Mouse (Mus musculus): Measurements from ENCODE around the gene Reln.

DNA sequence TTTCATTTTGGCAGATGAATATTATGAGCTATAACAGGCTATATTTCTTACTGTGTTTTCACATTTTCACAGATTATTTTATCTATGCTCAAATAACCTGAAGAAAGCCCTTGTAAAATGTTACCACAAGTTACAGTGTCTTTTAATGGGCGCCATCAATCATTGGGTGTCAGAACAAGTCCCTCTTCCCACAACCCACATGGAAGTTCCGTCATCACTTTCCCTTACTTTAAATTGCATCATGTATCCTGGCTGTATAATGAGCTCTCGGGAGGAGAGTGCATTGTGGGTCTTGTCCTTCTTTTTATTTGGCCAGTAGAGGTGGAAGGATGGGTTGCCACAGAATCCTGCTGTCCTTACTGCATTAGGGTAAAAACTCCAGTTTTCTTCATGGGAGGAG is 434.8 kb downstream of the Reln start:
- TF ChIP-seq POLR2A (IDR thresholded peaks at IDR 0.05; ENCODE audit: insufficient read depth, low read length) = no peak
- no peak for TF ChIP-seq CTCF (IDR thresholded peaks at IDR 0.05; ENCODE audit: low read depth, low read length)

Measured in ES-Bruce4 (cell line).